Mouse (Mus musculus) erythroblast, embryonic 14.5 days (primary cell): ENCODE data around the gene Mamstr.

Source experiments
- GATA1 ChIP-seq: IDR thresholded peaks from 2 replicates; pipeline ENCODE4 v1.6.1; 2012; ENCODE audit warnings: low read length, inconsistent platforms, mixed read lengths
- TAL1 ChIP-seq: IDR thresholded peaks from 3 replicates; pipeline ENCODE4 v1.6.1; 2012; ENCODE audit warnings: low read length, inconsistent platforms, mixed read lengths

DNA sequence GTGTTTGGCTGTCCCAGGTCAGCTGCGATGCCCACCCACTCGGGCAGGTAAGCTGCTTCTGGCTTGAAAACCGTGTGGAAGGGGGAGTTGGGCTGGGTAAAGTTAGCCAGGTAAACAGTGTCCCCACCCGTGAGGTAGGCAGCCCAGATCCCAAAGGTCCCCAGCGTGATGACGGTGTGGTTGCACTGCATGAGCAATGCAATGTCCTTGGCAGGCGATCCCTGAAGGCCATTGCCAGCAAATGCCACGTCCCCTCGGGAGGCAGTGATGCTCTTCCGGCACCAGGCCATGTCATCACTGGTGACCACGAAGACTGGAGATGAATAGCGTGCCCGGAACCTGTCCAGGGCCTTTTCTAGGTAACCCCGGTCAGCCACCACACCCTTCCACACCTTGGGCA lies 38.7 kb downstream of the Mamstr start:
- TF ChIP-seq GATA1: no peak
- TF ChIP-seq TAL1: no peak
